Mouse (Mus musculus) 3134 (cell line): ENCODE results near the gene Ppef2.
"Not testable (repeated sequence)": the region's sequence is repeated elsewhere in the genome, so short reads cannot be mapped to it uniquely, and the experiment has no call there.

Experiments used
- DNase-seq: peaks from one replicate; pipeline ENCODE4 v3.0.0-alpha.2; 2011; ENCODE audit warnings: low spot score; ENCODE audit not compliant: insufficient read length; ENCODE audit errors: extremely low read depth

Ppef2 gene

DNA sequence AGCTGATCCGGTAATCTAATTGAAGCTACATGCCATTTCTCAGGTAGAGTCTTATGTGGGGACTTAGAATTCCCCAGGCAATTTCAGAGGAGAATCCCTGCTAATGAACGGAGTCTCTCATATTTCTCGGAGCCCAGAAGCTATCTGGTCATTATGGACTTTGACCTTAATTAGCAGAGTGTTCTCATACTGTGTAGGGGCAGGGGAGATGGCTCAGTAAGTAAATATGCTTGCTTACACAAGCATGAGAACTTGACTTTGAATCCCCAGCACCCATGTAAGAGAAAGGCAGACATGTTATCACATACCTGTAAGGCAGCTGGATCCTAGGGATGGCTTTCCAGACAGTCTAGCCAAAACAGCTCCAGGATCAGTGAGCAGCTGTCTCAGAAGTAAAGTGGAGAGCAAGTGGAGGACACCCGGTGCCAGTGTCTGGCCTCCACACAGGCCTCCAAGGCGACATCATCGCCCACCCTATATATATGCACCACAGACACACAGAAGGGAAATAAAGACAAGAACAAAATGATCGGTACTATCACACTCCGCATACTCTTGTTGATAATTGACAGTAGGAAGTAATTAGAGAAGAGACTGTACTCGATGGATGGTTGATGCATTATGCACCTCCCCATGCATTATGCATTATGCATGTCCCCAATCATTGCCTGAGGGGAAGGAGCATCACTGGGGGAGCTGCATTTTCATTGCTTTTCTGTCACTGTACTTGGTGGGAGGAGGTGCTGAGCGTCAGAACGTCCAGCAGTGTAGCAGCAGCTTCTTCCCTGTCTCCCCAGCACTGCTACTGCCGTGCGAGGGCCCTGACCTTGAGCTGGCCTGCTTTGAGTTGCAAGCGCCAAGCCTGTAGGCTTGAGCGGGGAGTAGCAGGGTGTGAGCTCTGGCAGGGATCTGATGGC lies 58.9 kb downstream of the Ppef2 start:
- no peak for DNase-seq

GRCm38 (mm10) chr5:92195716-92196115 lies 60.4 kb downstream of the Ppef2 start:
- DNase-seq = not testable (repeated sequence)

DNA sequence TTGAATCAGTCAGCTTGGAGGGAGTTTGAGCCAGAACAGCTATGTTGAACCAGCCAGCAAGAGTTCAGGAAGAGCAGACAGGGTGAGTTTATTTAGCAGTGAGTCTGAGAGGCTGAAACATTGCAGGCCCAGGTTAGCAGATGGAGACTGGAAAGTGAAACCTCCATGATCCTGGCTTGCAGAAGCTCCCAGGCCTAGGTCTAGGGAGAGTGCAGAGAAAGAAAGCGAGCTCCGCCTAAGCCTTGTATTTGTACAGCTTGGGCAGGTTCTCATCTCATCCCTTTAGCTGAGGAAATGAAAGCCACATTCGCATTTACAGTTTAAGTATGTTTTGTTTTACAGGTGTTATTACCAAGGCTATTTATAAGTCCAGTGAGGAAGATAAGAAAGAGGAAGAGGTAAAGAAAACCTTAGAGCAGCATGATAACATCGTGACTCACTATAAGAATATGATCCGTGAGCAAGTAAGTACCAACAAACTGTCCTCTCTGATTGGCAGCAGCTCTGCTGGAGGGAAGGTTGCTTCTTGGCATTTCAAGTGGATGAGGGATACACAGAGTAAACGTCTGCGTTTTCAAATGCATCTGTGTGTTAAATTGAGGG lies 67.1 kb downstream of the Ppef2 start:
- DNase-seq = no peak

DNA sequence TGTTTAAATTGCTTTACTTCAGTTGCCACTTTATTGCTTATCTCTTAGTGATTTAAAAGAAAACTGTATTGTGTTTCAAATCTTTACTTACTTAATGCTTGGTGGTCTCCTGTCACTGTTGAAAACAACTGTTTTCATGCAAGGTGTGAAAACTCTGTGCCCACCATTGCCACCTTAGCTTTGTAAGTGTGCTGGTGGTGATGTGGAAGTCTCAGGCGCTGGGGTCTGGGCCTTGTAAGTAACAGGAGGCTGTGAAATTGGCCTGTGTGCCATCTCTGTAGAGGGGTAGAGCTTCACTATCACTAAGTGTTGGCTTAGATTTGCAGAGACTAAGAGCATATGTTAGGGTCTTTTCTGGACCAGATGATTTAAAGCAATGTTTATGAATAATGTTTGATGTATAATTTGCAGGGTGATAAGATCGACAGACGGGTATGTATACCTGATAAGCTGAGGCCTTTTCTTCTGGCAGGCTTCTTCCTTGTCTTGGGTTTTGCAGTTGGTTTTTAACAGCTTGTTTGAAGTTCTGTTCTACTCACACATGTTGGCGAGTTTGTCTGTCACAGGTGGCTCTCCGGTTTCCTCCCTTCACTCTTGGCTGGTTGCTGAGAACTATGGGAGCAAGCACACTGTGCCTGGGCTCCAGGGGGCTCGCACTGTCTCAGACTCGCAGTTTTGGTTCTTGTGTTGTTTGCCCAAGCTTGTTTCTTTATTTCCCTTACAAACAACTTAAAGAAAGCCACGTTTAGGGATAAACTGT lies 72.8 kb downstream of the Ppef2 start:
- DNase-seq = no peak
